Mouse (Mus musculus): ENCODE results near the gene Sephs2.
A peak's percentile ranks its signal among the peaks of the same experiment; 100 is the strongest.

The Sephs2 gene

GRCm38 (mm10) chr7:127273925-127274789 is at the start of gene Sephs2:
TSS of gene Sephs2 (minus strand) at chr7:127274055.
- DNase-seq (ENCODE audit: low read depth, low spot score): peak; percentile 94

GRCm38 (mm10) chr7:127322085-127322484 is 48.2 kb upstream of the Sephs2 start:
- no peak for DNase-seq (ENCODE audit: low read depth, low spot score)

- no peak for DNase-seq (ENCODE audit: low read depth, low spot score)
Observed at GRCm38 (mm10) chr7:127321106-127321505, 47.3 kb upstream of the Sephs2 start.

- no peak for DNase-seq (ENCODE audit: low read depth, low spot score)
Observed at GRCm38 (mm10) chr7:127313912-127314311, 40.1 kb upstream of the Sephs2 start.

- DNase-seq (ENCODE audit: low read depth, low spot score): no peak
Observed at GRCm38 (mm10) chr7:127309951-127310350, 36.1 kb upstream of the Sephs2 start.

GRCm38 (mm10) chr7:127308887-127309286 is 35.0 kb upstream of the Sephs2 start:
- peak; percentile 50 for DNase-seq (ENCODE audit: low read depth, low spot score)

GRCm38 (mm10) chr7:127308431-127308830 is 34.6 kb upstream of the Sephs2 start:
- no peak for DNase-seq (ENCODE audit: low read depth, low spot score)

GRCm38 (mm10) chr7:127297586-127298193 is 23.8 kb upstream of the Sephs2 start:
- no peak for DNase-seq (ENCODE audit: low read depth, low spot score)

GRCm38 (mm10) chr7:127296786-127297555 is 23.1 kb upstream of the Sephs2 start:
- DNase-seq (ENCODE audit: low read depth, low spot score): no peak

- no peak for DNase-seq (ENCODE audit: low read depth, low spot score)
Observed at GRCm38 (mm10) chr7:127296098-127296497, 22.2 kb upstream of the Sephs2 start, which contains the start of gene Itgal. TSS of gene Itgal (plus strand) at chr7:127296260.

- DNase-seq (ENCODE audit: low read depth, low spot score): no peak
Observed at GRCm38 (mm10) chr7:127290142-127290541, 16.3 kb upstream of the Sephs2 start.

- DNase-seq (ENCODE audit: low read depth, low spot score): no peak
Observed at GRCm38 (mm10) chr7:127289306-127289705, 15.5 kb upstream of the Sephs2 start.

GRCm38 (mm10) chr7:127287940-127288339 is 14.1 kb upstream of the Sephs2 start:
- no peak for DNase-seq (ENCODE audit: low read depth, low spot score)

- DNase-seq (ENCODE audit: low read depth, low spot score): no peak
Observed at GRCm38 (mm10) chr7:127285154-127285553, 11.3 kb upstream of the Sephs2 start.

- no peak for DNase-seq (ENCODE audit: low read depth, low spot score)
Observed at GRCm38 (mm10) chr7:127282190-127282589, 8.3 kb upstream of the Sephs2 start.

- DNase-seq (ENCODE audit: low read depth, low spot score): no peak
Observed at GRCm38 (mm10) chr7:127281114-127281513, 7.3 kb upstream of the Sephs2 start.

- no peak for DNase-seq (ENCODE audit: low read depth, low spot score)
Observed at GRCm38 (mm10) chr7:127280092-127280491, 6.2 kb upstream of the Sephs2 start.

GRCm38 (mm10) chr7:127278311-127278710 is 4.5 kb upstream of the Sephs2 start:
- no peak for DNase-seq (ENCODE audit: low read depth, low spot score)

GRCm38 (mm10) chr7:127276519-127276961 is 2.7 kb upstream of the Sephs2 start:
- no peak for DNase-seq (ENCODE audit: low read depth, low spot score)

GRCm38 (mm10) chr7:127273118-127273923 is 534 bp downstream of the Sephs2 start:
- DNase-seq (ENCODE audit: low read depth, low spot score): no peak

GRCm38 (mm10) chr7:127272566-127272965 is 1.3 kb downstream of the Sephs2 start:
- DNase-seq (ENCODE audit: low read depth, low spot score): no peak
